Mouse (Mus musculus) cerebellum, adult 8-10 months (tissue): ENCODE measurements at regions not wholly inside any gene's neighbourhood (a gene's known extent, or its start where the extent isn't known, plus 50 kb on each side); places are given as distances from the start of the nearest gene placed in this dataset.

Source experiments
- DNase-seq: peaks from one replicate; pipeline ENCODE4 v3.0.0; 2022

GRCm38 (mm10) chr3:66738201-66739062, 242.8 kb upstream of the Rsrc1 start:
- no peak for DNase-seq

GRCm38 (mm10) chr3:66739356-66740014, 241.7 kb upstream of the Rsrc1 start:
- DNase-seq: no peak

GRCm38 (mm10) chr3:66744133-66744913, 236.9 kb upstream of the Rsrc1 start:
- DNase-seq: no peak

- DNase-seq: no peak
Observed at GRCm38 (mm10) chr3:66746373-66747072, 234.7 kb upstream of the Rsrc1 start.

GRCm38 (mm10) chr3:66747073-66747710, 234.0 kb upstream of the Rsrc1 start:
- DNase-seq: no peak

GRCm38 (mm10) chr3:66758141-66758540, 223.0 kb upstream of the Rsrc1 start:
- DNase-seq: no peak

- DNase-seq: no peak
Observed at GRCm38 (mm10) chr3:66759841-66760240, 221.3 kb upstream of the Rsrc1 start.

GRCm38 (mm10) chr3:66762446-66762845, 218.7 kb upstream of the Rsrc1 start:
- DNase-seq: no peak

- no peak for DNase-seq
Observed at GRCm38 (mm10) chr3:66797351-66798010, 183.7 kb upstream of the Rsrc1 start.

- no peak for DNase-seq
Observed at GRCm38 (mm10) chr3:66798292-66798691, 182.9 kb upstream of the Rsrc1 start.

GRCm38 (mm10) chr3:66802538-66802937, 178.7 kb upstream of the Rsrc1 start:
- no peak for DNase-seq

- no peak for DNase-seq
Observed at GRCm38 (mm10) chr3:66806176-66806575, 175.0 kb upstream of the Rsrc1 start.

GRCm38 (mm10) chr3:66812686-66813445, 168.3 kb upstream of the Rsrc1 start:
- no peak for DNase-seq

GRCm38 (mm10) chr3:66825761-66826160, 155.4 kb upstream of the Rsrc1 start:
- no peak for DNase-seq
